Mouse (Mus musculus) testis, adult 2 months (tissue): Measurements from ENCODE around the gene Cblb. TPM values are rescaled to one million over a fixed set of nuclear protein-coding genes. Genes with fewer than 3 reads are reported as not detected.

Experiments used
- H3K27ac ChIP-seq: fragments of 200-500 bp; 2 replicates; pipeline ENCODE4 v1.5.1; 2012; ENCODE audit warnings: low read depth, low read length; ENCODE audit not compliant: control insufficient read depth, insufficient read depth
- H3K27me3 ChIP-seq: fragments of 200-500 bp; 2 replicates; pipeline ENCODE4 v1.6.1; 2012; ENCODE audit warnings: mild to moderate bottlenecking, low read length, moderate library complexity; ENCODE audit not compliant: control insufficient read depth, insufficient read depth
- H3K36me3 ChIP-seq: fragments of 200-500 bp; 2 replicates; pipeline ENCODE4 v1.6.1; 2012; ENCODE audit warnings: mild to moderate bottlenecking, low read length; ENCODE audit not compliant: control insufficient read depth, insufficient read depth
- H3K4me1 ChIP-seq: fragments of 200-500 bp; 2 replicates; pipeline ENCODE4 v1.6.1; 2012; ENCODE audit warnings: low read length; ENCODE audit not compliant: control insufficient read depth, insufficient read depth
- H3K4me3 ChIP-seq: fragments of 200-500 bp; 2 replicates; pipeline ENCODE4 v1.5.1; 2012; ENCODE audit warnings: low read depth, mild to moderate bottlenecking, low read length, moderate library complexity, mixed read lengths; ENCODE audit not compliant: control insufficient read depth
- CTCF ChIP-seq: fragments of 200-500 bp; IDR thresholded peaks from 2 replicates; pipeline ENCODE4 v1.5.1; 2012; ENCODE audit warnings: low read depth, mild to moderate bottlenecking, inconsistent platforms, low read length, moderate library complexity; ENCODE audit not compliant: control insufficient read depth, insufficient read depth, insufficient replicate concordance
- POLR2A ChIP-seq: fragments of 200-500 bp; IDR thresholded peaks from 2 replicates; pipeline ENCODE4 v1.6.1; 2012; ENCODE audit warnings: low read depth, mild to moderate bottlenecking, inconsistent platforms, low read length, moderate library complexity; ENCODE audit not compliant: control insufficient read depth
- polyA plus RNA-seq: library from polyadenylated mRNA; depleted of rRNA; stranded (reverse); fragments of >200 nt; gene quantifications from 2 replicates; pipeline ENCODE4 v1.2.3, GENCODE M21; 2012

The Cblb gene
- polyA plus RNA-seq, 1 experiment, result 17.3 TPM

GRCm38 (mm10) chr16:52135689-52136390, 104.8 kb downstream of the Cblb start:
- TF ChIP-seq POLR2A, result no peak
- no peak for TF ChIP-seq CTCF
- Histone ChIP-seq H3K4me1 (no peaks in the 10 kb centered on the region), H3K4me3 (no peak overlapping the region), H3K27me3 (no peaks in the 10 kb centered on the region), H3K36me3 (no peaks in the 10 kb centered on the region), H3K27ac (no peak overlapping the region)

- Histone ChIP-seq H3K27ac (no peak overlapping the region), H3K27me3 (no peaks in the 10 kb centered on the region), H3K4me3 (no peak overlapping the region), H3K36me3 (no peaks in the 10 kb centered on the region; the same call in 1 of the 2 replicates), H3K4me1 (no peaks in the 10 kb centered on the region)
- TF ChIP-seq CTCF (no peak), POLR2A (no peak)
Measured at GRCm38 (mm10) chr16:52143101-52143500, 112.1 kb downstream of the Cblb start.

- no peaks in the 10 kb centered on the region for H3K27me3 ChIP-seq
- no peak overlapping the region for H3K27ac ChIP-seq
- no peaks in the 10 kb centered on the region; the same call in 1 of the 2 replicates for H3K36me3 ChIP-seq
- no peak for TF ChIP-seq POLR2A
- no peak for TF ChIP-seq CTCF
- no peak overlapping the region for H3K4me3 ChIP-seq
- H3K4me1 ChIP-seq, result no peaks in the 10 kb centered on the region
Measured at GRCm38 (mm10) chr16:52143818-52144217, 112.8 kb downstream of the Cblb start.

GRCm38 (mm10) chr16:52144792-52145191, 113.8 kb downstream of the Cblb start:
- no peak overlapping the region for H3K27ac ChIP-seq
- H3K4me1 ChIP-seq, result no peaks in the 10 kb centered on the region
- H3K27me3 ChIP-seq, result no peaks in the 10 kb centered on the region
- TF ChIP-seq POLR2A (no peak), CTCF (no peak)
- no peaks in the 10 kb centered on the region; the same call in 1 of the 2 replicates for H3K36me3 ChIP-seq
- H3K4me3 ChIP-seq, result no peak overlapping the region

- Histone ChIP-seq H3K27ac (no peak overlapping the region), H3K4me1 (no peaks in the 10 kb centered on the region), H3K4me3 (no peak overlapping the region), H3K27me3 (no peaks in the 10 kb centered on the region), H3K36me3 (no peaks in the 10 kb centered on the region; the same call in 1 of the 2 replicates)
- TF ChIP-seq POLR2A (no peak), CTCF (no peak)
Measured at GRCm38 (mm10) chr16:52145552-52145951, 114.5 kb downstream of the Cblb start.

- no peak overlapping the region for H3K4me3 ChIP-seq
- no peak overlapping the region for H3K27ac ChIP-seq
- H3K4me1 ChIP-seq, result no peaks in the 10 kb centered on the region
- no peaks in the 10 kb centered on the region; the same call in 1 of the 2 replicates for H3K36me3 ChIP-seq
- no peaks in the 10 kb centered on the region for H3K27me3 ChIP-seq
- no peak for TF ChIP-seq POLR2A
- TF ChIP-seq CTCF, result no peak
Measured at GRCm38 (mm10) chr16:52146976-52147696, 116.1 kb downstream of the Cblb start.

- no peak overlapping the region for H3K27ac ChIP-seq
- no peaks in the 10 kb centered on the region for H3K27me3 ChIP-seq
- H3K4me1 ChIP-seq, result no peaks in the 10 kb centered on the region
- H3K4me3 ChIP-seq, result no peak overlapping the region
- no peaks in the 10 kb centered on the region for H3K36me3 ChIP-seq
- TF ChIP-seq POLR2A, result no peak
- no peak for TF ChIP-seq CTCF
Measured at GRCm38 (mm10) chr16:52148041-52148440, 117.0 kb downstream of the Cblb start.
